Mouse (Mus musculus) hindbrain, embryonic 16.5 days (tissue): ENCODE results near the gene Nrxn1. TPM values are rescaled to one million over a fixed set of nuclear protein-coding genes. Genes with fewer than 3 reads are reported as not detected.

Source experiments
- ATAC-seq: fragments of 200-750 bp; cut with Nextera tagmentation; 2 replicates; pipeline ENCODE4 v1.8.0; 2017; ENCODE audit warnings: moderate TSS enrichment, moderate library complexity
- H3K27ac ChIP-seq: fragments of 300-500 bp; sonication (generic); 2 replicates; pipeline ENCODE4 v1.5.1; 2014; ENCODE audit warnings: low read depth, mild to moderate bottlenecking, control low read depth, low read length, moderate library complexity
- H3K27me3 ChIP-seq: fragments of 300-500 bp; sonication (generic); replicated peaks from 2 replicates; pipeline ENCODE4 v1.6.1; 2014; ENCODE audit warnings: low read length; ENCODE audit not compliant: control insufficient read depth, insufficient read depth
- H3K36me3 ChIP-seq: fragments of 300-500 bp; sonication (generic); 2 replicates; pipeline ENCODE4 v1.6.1; 2014; ENCODE audit warnings: mild to moderate bottlenecking, low read length, moderate library complexity, mixed read lengths; ENCODE audit not compliant: control insufficient read depth, insufficient read depth
- H3K4me1 ChIP-seq: fragments of 300-500 bp; sonication (generic); 2 replicates; pipeline ENCODE4 v1.6.1; 2014; ENCODE audit warnings: low read depth, low read length; ENCODE audit not compliant: control insufficient read depth, insufficient read depth
- H3K4me2 ChIP-seq: fragments of 300-500 bp; sonication (generic); 2 replicates; pipeline ENCODE4 v1.6.1; 2014; ENCODE audit warnings: mild to moderate bottlenecking, low read length, control low read depth, moderate library complexity
- H3K4me3 ChIP-seq: fragments of 300-500 bp; sonication (generic); 2 replicates; pipeline ENCODE4 v1.5.1; 2014; ENCODE audit warnings: mild to moderate bottlenecking, low read length, control low read depth, moderate library complexity
- H3K9ac ChIP-seq: fragments of 300-500 bp; sonication (generic); 2 replicates; pipeline ENCODE4 v1.6.1; 2014; ENCODE audit warnings: low read depth, mild to moderate bottlenecking, control low read depth, low read length, moderate library complexity
- H3K9me3 ChIP-seq: fragments of 300-500 bp; sonication (generic); 2 replicates; pipeline ENCODE4 v1.6.1; 2014; ENCODE audit warnings: mild to moderate bottlenecking, low read length, moderate library complexity; ENCODE audit not compliant: control insufficient read depth
- WGBS: fragments of 180-500 bp; shearing (Covaris S2); extraction: QIAGEN DNeasy Blood & Tissue Kit; methylation state at CpG from one replicate; pipeline ENCODE4 v1.1.7; 2014; 5-methylcytosine and 5-hydroxymethylcytosine counted together
- polyA plus RNA-seq: library from polyadenylated mRNA; unstranded; fragments of >200 nt; fragmentation: Nextera tagmentation; extraction: Ambion mirVana; gene quantifications from 2 replicates; pipeline ENCODE4 v1.2.1, GENCODE M21; 2015

The Nrxn1 gene
- polyA plus RNA-seq, 1 experiment from 2014 or later = 250 TPM

- Histone ChIP-seq H3K27ac (no peak overlapping the region), H3K4me3 (no peak overlapping the region), H3K4me2 (no peak overlapping the region), H3K9me3 (no peaks in the 10 kb centered on the region), H3K27me3 (no peaks in the 10 kb centered on the region), H3K9ac (no peak overlapping the region), H3K4me1 (peaks cover 8% of the 10 kb centered on the region; the same call in 1 of the 2 replicates), H3K36me3 (no peaks in the 10 kb centered on the region)
- ATAC-seq = peak; percentile 68; the same call in 1 of the 2 replicates
- WGBS = 53% methylated on average over 3 of the region's 3 CpGs
Observed at GRCm38 (mm10) chr17:90078488-90078887, 1014.4 kb downstream of the Nrxn1 start.

- ATAC-seq = no peak
- Histone ChIP-seq H3K9ac (no peak overlapping the region), H3K9me3 (no peaks in the 10 kb centered on the region), H3K27me3 (no peaks in the 10 kb centered on the region), H3K4me2 (no peak overlapping the region), H3K36me3 (no peaks in the 10 kb centered on the region), H3K4me3 (no peak overlapping the region), H3K27ac (no peak overlapping the region), H3K4me1 (peaks cover 10% of the 10 kb centered on the region)
- 6% methylated on average over 1 of the region's 1 CpGs for WGBS
Observed at GRCm38 (mm10) chr17:90062866-90063265, 1030.0 kb downstream of the Nrxn1 start.

- Histone ChIP-seq H3K27me3 (no peaks in the 10 kb centered on the region), H3K9ac (no peak overlapping the region), H3K27ac (no peak overlapping the region; the same call in 1 of the 2 replicates), H3K36me3 (no peaks in the 10 kb centered on the region), H3K4me2 (no peak overlapping the region), H3K4me1 (peaks cover 10% of the 10 kb centered on the region), H3K4me3 (no peak overlapping the region), H3K9me3 (no peaks in the 10 kb centered on the region)
- ATAC-seq = peak; percentile 86
- 33% methylated on average over 5 of the region's 5 CpGs for WGBS
Observed at GRCm38 (mm10) chr17:90060872-90061271, 1032.0 kb downstream of the Nrxn1 start.

DNA sequence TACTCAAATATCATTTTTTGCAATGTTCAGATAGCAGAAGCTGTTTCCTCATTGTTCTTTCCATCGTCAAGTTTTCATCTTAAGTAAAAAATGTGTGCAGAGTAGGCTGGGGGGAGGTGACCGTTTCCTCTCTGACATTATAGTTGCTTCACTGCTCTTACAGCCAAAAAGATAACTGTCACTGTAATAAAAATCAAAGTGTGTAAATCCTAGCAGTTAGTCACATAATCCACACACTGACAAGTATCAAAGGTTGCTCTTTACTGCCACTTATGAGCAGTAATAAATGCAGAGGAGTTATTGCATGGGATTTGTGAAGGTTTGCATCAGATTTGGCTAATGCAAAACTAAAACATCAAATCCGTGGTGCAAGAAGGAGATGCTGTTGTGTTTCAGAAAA lies 1032.7 kb downstream of the Nrxn1 start:
- peaks cover 10% of the 10 kb centered on the region for H3K4me1 ChIP-seq
- no peaks in the 10 kb centered on the region for H3K9me3 ChIP-seq
- no peaks in the 10 kb centered on the region for H3K36me3 ChIP-seq
- no peaks in the 10 kb centered on the region for H3K27me3 ChIP-seq
- H3K4me2 ChIP-seq = no peak overlapping the region
- peak overlapping the region; percentile 19 for H3K27ac ChIP-seq
- H3K4me3 ChIP-seq = no peak overlapping the region
- 42% methylated on average over 3 of the region's 3 CpGs for WGBS
- no peak overlapping the region for H3K9ac ChIP-seq
- no peak for ATAC-seq

DNA sequence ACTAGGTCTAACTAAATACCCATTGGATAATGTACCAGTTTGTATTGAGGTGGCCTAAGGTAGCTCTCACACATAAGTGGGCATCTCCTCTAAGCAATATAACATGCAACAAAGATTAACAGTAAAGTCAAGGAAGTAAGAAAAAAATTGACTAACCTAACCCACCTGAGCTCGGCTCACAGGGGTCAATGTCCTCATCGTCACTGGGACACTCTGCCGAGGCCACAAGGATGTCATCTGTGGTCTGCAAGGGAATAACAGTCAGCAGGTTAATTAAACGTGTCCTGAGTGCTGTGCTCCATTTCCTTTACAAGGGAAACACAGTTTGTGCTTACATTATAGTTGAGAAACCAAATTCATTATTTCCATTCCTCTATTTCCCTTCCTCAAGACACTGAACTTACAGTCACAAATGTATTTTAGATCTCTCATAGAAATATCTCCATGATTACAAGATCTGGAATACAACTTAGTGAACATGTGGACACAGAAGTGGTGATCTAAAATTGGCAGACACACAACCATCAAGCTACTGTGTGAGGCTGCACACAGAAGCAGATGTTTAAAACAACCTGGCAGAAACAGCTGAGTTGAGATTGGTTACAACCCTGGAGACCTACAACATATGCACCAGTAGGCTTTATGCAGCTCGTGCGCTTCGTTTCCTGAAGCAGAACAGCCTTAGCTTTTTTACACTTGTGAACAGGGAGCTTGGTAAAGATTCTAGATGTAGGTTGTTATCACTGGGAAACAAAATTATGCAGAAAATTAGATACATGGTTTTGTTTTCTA lies 1033.4 kb downstream of the Nrxn1 start:
- peak; percentile 29; the same call in 1 of the 2 replicates for ATAC-seq
- Histone ChIP-seq H3K36me3 (no peaks in the 10 kb centered on the region), H3K9ac (no peak overlapping the region), H3K4me3 (no peak overlapping the region), H3K4me1 (peaks cover 10% of the 10 kb centered on the region), H3K27me3 (no peaks in the 10 kb centered on the region), H3K27ac (0 out of 2 replicates have a peak overlapping the region, but pooled peaks have one; percentile 29), H3K4me2 (no peak overlapping the region), H3K9me3 (no peaks in the 10 kb centered on the region)
- WGBS = 51% methylated on average over 7 of the region's 7 CpGs

GRCm38 (mm10) chr17:90054312-90054711 lies 1038.6 kb downstream of the Nrxn1 start:
- ATAC-seq = peak; percentile 87
- 15% methylated on average over 5 of the region's 5 CpGs for WGBS
- H3K9me3 ChIP-seq = no peaks in the 10 kb centered on the region
- H3K4me2 ChIP-seq = no peak overlapping the region
- H3K9ac ChIP-seq = no peak overlapping the region
- H3K4me3 ChIP-seq = no peak overlapping the region
- no peaks in the 10 kb centered on the region for H3K36me3 ChIP-seq
- peak overlapping the region; percentile 42; the same call in 1 of the 2 replicates for H3K27ac ChIP-seq
- peaks cover under 1% of the 10 kb centered on the region for H3K4me1 ChIP-seq
- H3K27me3 ChIP-seq = no peaks in the 10 kb centered on the region

DNA sequence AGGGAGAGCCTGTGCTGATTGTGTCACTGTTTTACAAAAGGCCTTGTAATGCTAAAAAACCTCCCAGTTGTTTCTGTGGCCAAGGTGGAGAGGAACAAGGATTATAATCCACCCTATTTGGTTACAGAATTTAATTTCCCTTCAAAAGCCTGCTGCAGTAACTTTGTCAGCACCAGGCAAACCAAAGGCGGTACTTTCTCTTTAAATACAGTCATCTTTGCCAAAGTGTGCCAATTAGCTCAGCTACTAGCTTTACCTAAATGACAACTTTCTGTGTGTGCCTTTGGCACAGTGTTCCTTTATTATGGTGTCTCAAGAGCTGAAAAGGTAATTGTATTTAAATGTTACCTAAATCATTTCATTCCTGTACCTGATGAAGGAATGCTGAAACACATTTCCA lies 1053.6 kb downstream of the Nrxn1 start:
- no peak overlapping the region for H3K9ac ChIP-seq
- no peak overlapping the region for H3K4me2 ChIP-seq
- no peak overlapping the region for H3K4me3 ChIP-seq
- ATAC-seq = no peak
- no peaks in the 10 kb centered on the region for H3K27me3 ChIP-seq
- peaks cover 2% of the 10 kb centered on the region; the same call in 1 of the 2 replicates for H3K36me3 ChIP-seq
- no peak overlapping the region for H3K27ac ChIP-seq
- WGBS = 63% methylated on average over 1 of the region's 1 CpGs
- H3K4me1 ChIP-seq = no peaks in the 10 kb centered on the region
- no peaks in the 10 kb centered on the region for H3K9me3 ChIP-seq

DNA sequence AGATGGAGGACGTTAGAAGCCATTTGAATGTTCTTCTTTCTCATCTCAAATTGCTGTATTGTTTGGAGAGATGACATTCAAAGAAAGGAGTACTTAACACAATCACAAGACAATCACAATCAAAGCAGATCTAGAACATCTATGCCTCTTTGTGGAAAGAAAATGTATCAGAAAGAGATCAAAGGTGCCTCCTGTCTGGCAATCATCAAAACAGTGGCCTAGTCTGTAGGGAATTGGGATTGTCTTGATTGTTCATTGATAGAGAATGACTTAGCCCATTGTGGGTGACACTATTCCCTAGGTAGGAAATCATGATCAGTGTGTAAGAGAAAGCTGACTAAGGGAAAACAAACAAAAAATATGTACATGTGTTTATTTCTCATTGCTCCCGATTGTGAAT lies 1060.5 kb downstream of the Nrxn1 start:
- Histone ChIP-seq H3K9me3 (no peaks in the 10 kb centered on the region), H3K4me1 (no peaks in the 10 kb centered on the region), H3K4me2 (no peak overlapping the region), H3K27me3 (no peaks in the 10 kb centered on the region), H3K27ac (no peak overlapping the region), H3K36me3 (peaks cover 2% of the 10 kb centered on the region; the same call in 1 of the 2 replicates), H3K4me3 (no peak overlapping the region), H3K9ac (no peak overlapping the region)
- 65% methylated on average over 2 of the region's 2 CpGs for WGBS
- ATAC-seq = no peak

DNA sequence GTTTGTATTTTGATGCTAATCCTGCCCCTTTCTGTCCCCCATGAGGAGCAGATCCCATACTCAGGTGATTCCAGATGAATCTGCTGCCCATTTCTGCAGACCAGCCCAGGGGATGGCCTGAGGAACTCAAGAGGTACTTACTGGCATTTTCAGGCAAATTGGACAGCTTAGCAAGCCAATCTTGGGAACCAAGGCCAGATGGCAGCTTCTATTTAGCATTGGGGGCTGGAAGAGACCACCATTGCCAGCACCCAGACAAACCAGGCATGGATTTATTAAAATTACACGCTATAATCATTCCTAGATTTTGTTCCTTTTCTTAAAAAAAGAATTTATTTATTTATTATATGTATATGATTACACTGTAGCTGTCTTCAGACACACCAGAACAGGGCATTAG lies 1076.2 kb downstream of the Nrxn1 start:
- no peaks in the 10 kb centered on the region for H3K4me1 ChIP-seq
- no peaks in the 10 kb centered on the region for H3K27me3 ChIP-seq
- H3K9me3 ChIP-seq = peaks cover 5% of the 10 kb centered on the region; the same call in 1 of the 2 replicates
- WGBS = 71% methylated on average over 1 of the region's 1 CpGs
- no peak for ATAC-seq
- no peak overlapping the region for H3K9ac ChIP-seq
- H3K4me2 ChIP-seq = no peak overlapping the region
- no peak overlapping the region for H3K4me3 ChIP-seq
- no peak overlapping the region for H3K27ac ChIP-seq
- no peaks in the 10 kb centered on the region for H3K36me3 ChIP-seq
